Mouse (Mus musculus) T-helper 1 cell (primary cell): ENCODE data around the gene Kcnq1.

Experiments
- in situ Hi-C: fragments of 300-600 bp; cut with MboI, MseI; formaldehyde crosslinking; loops from one replicate; pipeline ENCODE4 v1.15.1; 2025; ENCODE audit warnings: high pct_unique_total_duplicates

The Kcnq1 gene

GRCm38 (mm10) chr7:143460217-143460834 is 354.2 kb downstream of the Kcnq1 start:
- in situ Hi-C loops, result no loop called here

GRCm38 (mm10) chr7:143460874-143461273 is 354.7 kb downstream of the Kcnq1 start, which contains the start of gene Cdkn1c:
Gene Cdkn1c (minus strand): TSS chr7:143461050.
- in situ Hi-C loops, result no loop called here

- in situ Hi-C loops, result no loop called here
These were observed 355.2 kb downstream of the Kcnq1 start for GRCm38 (mm10) chr7:143461294-143461870.

GRCm38 (mm10) chr7:143461920-143462319 is 355.8 kb downstream of the Kcnq1 start:
- in situ Hi-C loops, result no loop called here

GRCm38 (mm10) chr7:143462516-143462915 is 356.4 kb downstream of the Kcnq1 start:
- in situ Hi-C loops, result no loop called here

- in situ Hi-C loops, result no loop called here
These were observed 357.8 kb downstream of the Kcnq1 start for GRCm38 (mm10) chr7:143463865-143464415.

- in situ Hi-C loops, result no loop called here
These were observed 358.8 kb downstream of the Kcnq1 start for GRCm38 (mm10) chr7:143464811-143465560.

- in situ Hi-C loops, result no loop called here
These were observed 360.0 kb downstream of the Kcnq1 start for GRCm38 (mm10) chr7:143466099-143466677.

GRCm38 (mm10) chr7:143467714-143468113 is 361.6 kb downstream of the Kcnq1 start:
- in situ Hi-C loops, result no loop called here

- in situ Hi-C loops, result loop anchor here (5.0 kb wide), 2 partner anchors 37 to 323 kb away; no protein-coding TSS in a partner anchor
These were observed 363.8 kb downstream of the Kcnq1 start for GRCm38 (mm10) chr7:143469946-143470345.

- in situ Hi-C loops, result loop anchor here (5.0 kb wide), 2 partner anchors 34 to 326 kb away; no protein-coding TSS in a partner anchor
These were observed 367.4 kb downstream of the Kcnq1 start, which contains the start of gene Slc22a18 for GRCm38 (mm10) chr7:143473347-143474101. Gene Slc22a18 (plus strand): TSS chr7:143473736.

- in situ Hi-C loops, result loop anchor here (5.0 kb wide), 2 partner anchors 32 to 328 kb away; no protein-coding TSS in a partner anchor
These were observed 368.6 kb downstream of the Kcnq1 start for GRCm38 (mm10) chr7:143474811-143475210.

- in situ Hi-C loops, result no loop called here
These were observed 369.7 kb downstream of the Kcnq1 start for GRCm38 (mm10) chr7:143475876-143476275.
